Mouse (Mus musculus) 416B (cell line): ENCODE results near the gene C2cd4d.

ENCODE experiments used
- DNase-seq: peaks from one replicate; pipeline ENCODE4 v3.0.0; 2011; ENCODE audit warnings: low read depth

Gene C2cd4d

DNA sequence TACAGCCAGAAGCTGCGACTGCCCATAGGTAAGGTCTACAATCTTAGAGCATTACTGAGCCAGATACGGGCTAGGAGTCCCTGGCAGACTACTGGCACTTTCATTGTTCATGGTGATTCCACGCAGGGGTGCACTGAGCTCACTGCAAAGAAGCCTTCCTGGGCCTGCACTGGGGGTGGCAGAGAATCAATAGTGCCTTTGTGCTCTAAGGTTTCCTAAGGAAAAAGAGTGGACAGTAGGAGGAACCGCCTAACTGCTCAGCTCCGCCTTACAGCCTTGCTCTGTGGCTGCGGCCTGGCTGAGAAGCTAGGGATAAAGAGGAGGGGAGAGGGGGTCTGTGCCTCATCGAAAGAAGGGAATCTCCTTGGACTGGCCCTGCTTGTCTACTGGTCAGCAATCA lies at the start of gene C2cd4d:
Gene C2cd4d, plus strand, starts transcription at position 301 of the 400 bp plus-strand sequence.
- DNase-seq: no peak

- DNase-seq: peak; percentile 5
These were observed 33.6 kb upstream of the C2cd4d start for GRCm38 (mm10) chr3:94328681-94329080.

DNA sequence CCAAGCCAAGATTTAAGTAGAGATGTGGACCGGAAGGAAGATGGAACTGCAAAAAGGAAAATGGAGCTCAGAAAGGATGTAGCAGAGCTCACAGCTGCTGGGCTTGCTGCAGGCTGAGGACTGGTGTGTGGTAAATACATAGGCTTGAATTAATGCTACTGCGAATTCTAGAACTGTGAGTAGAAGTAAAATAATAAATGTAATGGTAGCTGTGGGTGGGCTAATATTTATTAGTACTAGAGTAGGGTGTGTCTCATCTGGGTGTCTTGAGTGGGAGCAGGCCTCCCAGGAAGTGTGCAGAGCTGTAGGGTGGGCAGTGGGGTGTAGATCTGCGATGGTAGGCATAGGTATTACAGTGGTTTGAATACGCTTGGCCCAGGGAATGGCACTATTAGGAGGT lies 27.8 kb upstream of the C2cd4d start:
- peak; percentile 17 for DNase-seq

GRCm38 (mm10) chr3:94338522-94338921 lies 23.7 kb upstream of the C2cd4d start:
- no peak for DNase-seq

GRCm38 (mm10) chr3:94341959-94342422 lies 20.2 kb upstream of the C2cd4d start, which contains the start of gene Them5:
TSS of gene Them5 (plus strand) at chr3:94342099.
- DNase-seq: no peak

DNA sequence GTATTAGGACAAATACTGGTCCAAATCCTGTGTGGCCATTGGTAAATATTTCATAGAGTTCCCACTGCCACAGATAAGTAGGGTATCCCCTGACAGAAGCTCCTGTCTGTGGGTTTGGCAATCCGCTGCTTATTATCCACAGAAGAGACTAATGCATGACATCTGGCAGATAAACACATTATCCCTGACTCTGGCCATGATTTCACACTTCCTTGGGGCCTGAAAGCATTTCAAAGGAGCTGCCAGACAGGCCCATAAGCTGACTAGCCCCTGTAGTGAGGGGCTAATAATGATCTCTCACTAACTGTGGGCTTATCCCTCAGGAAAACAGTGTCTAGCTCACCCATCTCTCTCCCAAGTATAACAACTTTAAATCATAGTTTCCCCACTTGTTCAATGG lies 19.7 kb upstream of the C2cd4d start:
- no peak for DNase-seq

GRCm38 (mm10) chr3:94344182-94344581 lies 18.1 kb upstream of the C2cd4d start:
- no peak for DNase-seq

- DNase-seq: no peak
These were observed 17.3 kb upstream of the C2cd4d start for GRCm38 (mm10) chr3:94344897-94345296.

DNA sequence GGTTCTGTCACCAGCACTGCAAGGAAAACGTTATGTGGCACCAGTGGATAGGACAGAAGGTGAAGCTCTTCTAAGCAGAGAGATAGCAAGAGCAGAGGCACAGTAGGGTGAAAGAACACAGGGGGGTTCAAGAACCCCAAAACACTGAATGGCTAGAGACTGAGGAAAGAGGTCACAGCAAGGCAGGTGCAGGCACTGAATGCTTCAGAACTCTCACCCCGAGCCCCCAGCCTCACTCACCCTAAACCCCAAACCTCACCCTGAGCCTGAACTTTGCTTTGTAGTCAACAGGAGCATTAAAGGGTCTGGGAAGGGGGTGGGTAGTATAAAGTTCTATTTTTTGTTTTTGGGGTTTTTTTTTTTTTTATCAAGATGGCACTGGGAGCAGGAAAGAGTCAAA lies 14.1 kb upstream of the C2cd4d start:
- DNase-seq: no peak

GRCm38 (mm10) chr3:94360812-94361211 lies 1.4 kb upstream of the C2cd4d start:
- peak; percentile 46 for DNase-seq

GRCm38 (mm10) chr3:94363291-94364153 lies 1.3 kb downstream of the C2cd4d start:
- DNase-seq: no peak

DNA sequence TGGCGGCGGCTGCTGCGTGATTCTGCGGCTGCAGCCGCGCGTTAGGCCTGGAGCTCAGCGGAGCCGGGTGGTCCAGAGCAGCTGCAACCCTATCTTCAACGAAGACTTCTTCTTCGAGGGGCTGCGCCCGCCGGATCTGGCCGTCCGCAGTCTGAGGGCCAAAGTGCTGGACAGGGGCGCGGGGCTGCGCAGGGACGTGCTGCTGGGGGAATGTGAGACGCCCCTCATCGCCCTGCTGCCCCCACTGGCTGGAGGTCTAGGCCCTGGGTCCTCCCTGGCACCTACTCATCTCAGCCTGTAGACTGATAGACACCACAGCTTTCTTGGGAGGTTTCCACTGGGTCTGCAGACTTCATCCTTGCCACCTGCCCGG lies 1.9 kb downstream of the C2cd4d start:
- DNase-seq: no peak

DNA sequence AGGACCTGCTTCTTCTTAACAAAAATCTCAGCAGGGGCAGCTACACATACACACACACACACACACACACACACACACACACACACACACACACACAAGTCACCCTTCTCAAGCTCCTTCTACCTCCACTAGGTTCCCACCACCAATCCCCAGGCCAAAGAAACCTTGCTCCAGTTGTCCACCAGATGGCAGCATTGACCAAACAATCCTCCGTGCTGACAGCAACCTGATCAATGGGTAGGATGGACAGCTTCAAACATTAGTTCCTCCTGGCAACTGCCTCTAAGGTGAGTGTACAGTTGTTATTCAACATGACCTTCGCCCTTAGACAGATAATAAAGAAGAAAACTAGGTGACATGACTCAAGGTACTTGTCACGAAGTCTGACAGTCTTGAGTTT lies 4.5 kb downstream of the C2cd4d start:
- peak; percentile 80 for DNase-seq

- DNase-seq: no peak
These were observed 5.3 kb downstream of the C2cd4d start for GRCm38 (mm10) chr3:94367511-94367910.

GRCm38 (mm10) chr3:94368631-94369030 lies 6.4 kb downstream of the C2cd4d start:
- peak; percentile 11 for DNase-seq

GRCm38 (mm10) chr3:94369709-94370108 lies 7.5 kb downstream of the C2cd4d start:
- DNase-seq: peak; percentile 10

DNA sequence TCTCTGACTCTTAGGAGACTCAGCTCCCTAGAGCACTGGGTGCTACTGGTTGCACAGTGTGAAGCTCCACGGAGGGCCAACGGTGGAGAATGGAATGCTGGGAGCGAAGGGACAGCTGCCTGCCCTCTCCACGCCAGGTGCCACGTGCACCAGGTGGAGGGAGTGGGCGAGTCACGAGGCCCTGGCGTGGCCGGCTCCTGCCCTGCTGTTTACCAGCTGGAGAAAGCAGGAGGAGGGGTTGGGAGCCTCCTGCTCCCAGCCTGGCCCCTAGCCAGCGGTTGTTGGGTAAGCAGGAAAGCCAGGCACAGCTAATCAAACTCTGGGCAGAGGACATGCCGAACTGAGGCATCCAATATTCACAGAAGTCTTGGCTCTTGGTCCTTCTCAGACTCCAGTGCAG lies 9.4 kb downstream of the C2cd4d start:
- no peak for DNase-seq

DNA sequence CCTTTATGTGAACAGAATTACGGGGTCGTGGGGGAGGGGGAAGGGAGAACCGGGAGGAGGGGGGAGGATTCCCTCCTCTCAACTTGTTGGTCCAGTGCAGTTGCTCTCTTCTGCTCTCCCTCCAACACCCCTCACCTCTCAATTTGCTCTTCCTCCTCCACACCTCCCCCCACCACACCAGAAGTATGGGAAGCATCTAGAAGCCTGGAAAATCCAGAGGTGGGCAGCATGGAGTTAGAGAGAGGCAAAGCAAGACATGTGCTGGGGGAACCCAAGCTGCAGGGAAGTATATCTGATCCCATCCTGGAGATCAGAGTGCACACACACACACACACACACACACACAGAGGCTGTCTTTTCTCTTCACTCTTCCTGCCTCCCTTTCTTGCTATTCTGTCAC lies 9.8 kb downstream of the C2cd4d start:
- no peak for DNase-seq

DNA sequence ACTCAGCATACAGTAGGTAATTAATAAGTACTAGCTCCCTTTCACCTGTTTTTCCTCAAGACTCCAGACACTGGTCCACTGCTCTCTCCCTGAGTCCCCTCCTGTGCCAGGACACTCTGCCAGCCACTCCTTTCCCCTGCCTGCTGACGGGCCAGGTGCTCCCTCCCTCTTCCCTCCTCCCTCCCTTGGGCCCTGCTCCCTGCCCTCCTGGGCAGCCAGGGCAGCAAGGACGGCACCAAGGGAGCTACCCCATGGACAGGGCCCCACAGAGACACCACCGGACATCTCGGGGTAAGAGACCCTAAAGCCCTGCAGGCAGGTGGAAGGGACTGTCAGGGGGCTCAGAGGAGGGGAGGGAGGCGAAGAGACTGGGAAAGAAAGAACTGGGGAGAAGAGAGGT lies 10.4 kb downstream of the C2cd4d start, which contains the start of gene Rorc:
Gene Rorc, plus strand, starts transcription at position 154 of the 400 bp plus-strand sequence.
- no peak for DNase-seq

- DNase-seq: no peak
These were observed 10.9 kb downstream of the C2cd4d start for GRCm38 (mm10) chr3:94373090-94373489.

GRCm38 (mm10) chr3:94373597-94374011 lies 11.4 kb downstream of the C2cd4d start:
- no peak for DNase-seq

- no peak for DNase-seq
These were observed 12.4 kb downstream of the C2cd4d start for GRCm38 (mm10) chr3:94374636-94375035.

- DNase-seq: peak; percentile 8
These were observed 12.9 kb downstream of the C2cd4d start for GRCm38 (mm10) chr3:94375146-94375545.

DNA sequence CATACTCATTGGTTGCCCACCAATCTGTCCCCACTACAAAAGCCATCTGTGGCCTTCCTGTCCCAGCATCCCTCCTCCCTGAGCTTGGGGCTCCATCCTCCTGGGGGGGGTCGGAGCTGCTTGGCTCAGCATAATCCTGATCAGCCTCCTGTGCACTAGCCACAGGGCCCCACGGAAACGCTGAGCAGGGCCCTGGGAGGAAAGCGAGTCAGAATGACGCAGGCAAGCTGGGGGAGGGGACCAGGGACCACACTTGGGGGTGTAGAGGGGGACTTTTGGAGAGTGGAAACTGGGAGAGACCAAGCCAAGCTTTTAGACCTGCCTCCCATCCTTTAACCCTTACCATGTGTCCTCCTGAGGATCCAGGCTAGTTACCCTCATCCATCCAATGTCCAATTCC lies 13.6 kb downstream of the C2cd4d start:
- DNase-seq: no peak
